Mouse (Mus musculus) cerebellum, adult 9-10 months (tissue): ENCODE measurements around the gene Sync.
A peak's percentile ranks its signal among the peaks of the same experiment; 100 is the strongest.

Experiments used
- DNase-seq: peaks from one replicate; pipeline ENCODE4 v3.0.0; 2022

Gene Sync

DNA sequence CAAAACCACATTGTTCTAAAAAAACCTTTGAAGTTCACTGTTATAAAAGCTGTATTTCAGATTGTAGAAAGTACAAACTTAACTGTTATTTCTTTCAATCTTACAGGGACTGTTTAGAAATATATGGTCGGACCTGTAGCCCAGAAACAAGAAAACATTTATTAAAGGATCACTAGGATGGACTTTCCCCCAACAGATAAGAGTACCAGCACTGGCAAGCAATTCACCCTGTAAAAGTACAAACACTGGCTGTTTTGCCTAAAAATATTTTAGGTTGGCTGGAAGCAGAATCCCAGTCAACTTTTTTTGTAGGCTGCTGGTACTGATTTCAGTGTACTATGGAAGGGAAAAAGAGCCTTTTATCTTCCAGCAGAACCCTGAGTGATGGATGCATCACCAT, 20.5 kb downstream of the Sync start:
- no peak for DNase-seq

DNA sequence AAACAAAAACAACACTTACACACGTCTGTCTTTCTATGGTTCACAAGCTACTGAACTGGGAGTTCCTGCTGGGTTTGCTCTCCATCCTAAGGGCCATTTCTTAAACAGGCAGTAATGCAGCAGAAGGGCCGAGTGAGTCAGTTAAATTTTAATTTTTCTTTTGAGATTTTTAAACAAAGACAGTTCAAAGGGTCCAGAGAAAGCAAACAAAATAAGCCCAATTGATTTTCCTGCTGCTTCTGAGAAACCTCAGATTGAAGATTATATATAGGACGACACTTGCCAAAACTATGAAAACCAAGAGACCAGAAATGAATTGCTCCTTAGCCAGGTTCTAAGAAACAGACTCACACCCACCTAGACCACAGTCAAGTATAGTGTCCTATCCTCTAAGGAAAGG, 26.5 kb downstream of the Sync start:
- no peak for DNase-seq

DNA sequence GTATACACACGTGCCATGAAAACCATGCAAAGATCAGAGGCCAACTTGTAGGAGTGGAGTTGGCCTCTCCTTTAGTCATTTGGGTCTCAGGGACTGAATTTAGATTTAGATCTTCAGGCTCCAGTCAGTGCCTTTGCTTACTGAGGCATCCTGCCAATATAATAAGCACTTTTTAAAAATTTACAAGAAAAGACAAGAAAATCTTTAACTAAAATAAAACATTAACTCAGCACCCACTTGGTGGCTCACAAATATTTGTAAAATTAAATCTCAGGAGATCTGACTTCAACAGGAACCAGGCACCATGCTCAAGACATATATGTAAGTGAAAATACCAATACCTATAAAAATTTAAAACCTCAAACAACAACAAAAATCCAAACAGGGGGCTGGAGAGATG, 33.5 kb downstream of the Sync start:
- no peak for DNase-seq

DNA sequence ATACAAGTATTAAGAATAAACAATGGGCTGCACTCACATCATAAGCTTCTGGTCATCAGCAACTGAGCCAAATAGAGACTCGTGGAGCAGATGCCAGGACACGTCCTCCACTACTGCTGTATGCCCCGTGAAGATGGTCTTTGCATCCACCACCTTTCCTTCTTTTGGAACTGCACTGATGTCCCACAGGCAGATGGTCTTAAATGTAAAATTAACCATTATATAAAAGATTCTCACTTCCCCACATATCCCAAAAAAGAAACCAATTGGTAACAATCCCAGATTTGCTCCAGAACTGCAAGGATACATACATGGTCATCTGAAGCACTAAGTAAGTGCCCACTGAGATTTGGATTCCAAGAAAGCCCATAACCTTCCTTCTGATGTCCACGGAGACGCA, 34.6 kb downstream of the Sync start:
- DNase-seq = no peak

DNA sequence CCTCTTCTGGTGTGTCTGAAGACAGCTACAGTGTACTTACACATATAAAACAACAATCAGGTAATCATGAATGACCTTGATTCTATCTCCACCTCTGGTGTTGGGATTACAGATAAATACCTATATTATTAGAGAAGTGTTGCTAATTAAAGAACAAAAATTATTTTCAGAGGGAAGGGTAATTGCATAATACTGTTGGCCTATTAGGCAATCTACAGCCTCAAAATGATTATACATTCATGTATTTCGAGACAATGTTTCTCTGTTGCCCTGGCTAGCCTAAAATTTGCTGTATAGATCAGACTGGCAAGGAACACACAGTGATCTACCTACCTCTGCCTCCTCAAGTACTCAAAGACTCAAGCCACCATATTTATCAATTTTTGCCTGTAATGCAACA, 36.1 kb downstream of the Sync start:
- DNase-seq = no peak

DNA sequence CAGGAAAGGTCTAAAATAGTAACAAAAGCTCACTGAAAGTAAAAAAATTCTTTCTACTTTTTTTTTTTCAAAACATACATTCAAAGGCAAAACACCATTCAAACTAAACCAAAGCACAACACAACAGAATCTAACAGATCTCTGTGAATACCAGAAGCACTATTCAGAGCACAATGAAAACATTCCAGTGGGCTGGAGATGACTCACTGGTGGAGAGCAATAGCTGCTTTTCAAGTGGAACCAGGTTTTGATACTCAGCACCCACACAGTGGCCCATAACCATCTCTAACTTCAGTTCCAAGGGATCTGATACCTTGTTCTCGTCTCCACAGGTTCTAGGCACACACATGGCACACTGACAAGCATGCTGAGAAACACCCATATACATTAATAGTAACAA, 37.3 kb downstream of the Sync start:
- DNase-seq = no peak

DNA sequence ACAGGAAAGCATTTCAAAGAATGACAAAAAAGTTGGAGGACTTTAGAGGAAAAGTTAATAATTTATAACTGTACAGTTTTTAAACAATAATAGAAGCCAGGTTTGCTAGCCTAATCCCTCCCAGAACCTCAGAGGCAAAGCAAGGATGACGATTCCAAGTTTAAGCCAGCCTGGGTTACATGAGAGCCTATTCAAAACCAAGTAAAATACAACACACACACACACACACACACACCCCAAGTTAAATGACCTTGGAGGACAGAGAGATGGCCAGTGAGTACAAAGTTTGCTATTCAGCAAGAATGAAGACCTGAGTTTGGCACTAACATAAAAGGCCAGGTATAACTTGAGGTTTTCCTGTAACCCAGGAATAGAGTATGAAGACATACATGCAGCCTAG, 38.8 kb downstream of the Sync start:
- no peak for DNase-seq

DNA sequence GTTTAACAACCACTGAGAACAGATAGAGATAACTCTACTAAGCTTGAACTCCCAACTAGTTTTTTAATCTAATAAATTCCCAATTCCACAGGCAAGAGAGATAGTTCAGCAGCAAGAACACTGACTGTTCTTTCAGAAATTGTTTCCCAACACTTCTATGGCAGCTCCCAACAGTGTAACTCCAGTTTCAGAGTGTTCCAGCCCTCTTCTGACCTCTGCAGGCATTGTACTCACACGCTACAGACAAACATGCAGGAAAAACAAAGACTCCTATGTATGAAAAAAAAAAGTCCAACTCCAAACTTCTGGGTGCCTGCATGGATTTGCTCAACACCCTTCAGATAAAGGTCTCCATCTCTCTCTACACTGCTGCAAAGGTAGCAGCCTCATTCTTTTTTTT, 45.4 kb downstream of the Sync start:
- no peak for DNase-seq

DNA sequence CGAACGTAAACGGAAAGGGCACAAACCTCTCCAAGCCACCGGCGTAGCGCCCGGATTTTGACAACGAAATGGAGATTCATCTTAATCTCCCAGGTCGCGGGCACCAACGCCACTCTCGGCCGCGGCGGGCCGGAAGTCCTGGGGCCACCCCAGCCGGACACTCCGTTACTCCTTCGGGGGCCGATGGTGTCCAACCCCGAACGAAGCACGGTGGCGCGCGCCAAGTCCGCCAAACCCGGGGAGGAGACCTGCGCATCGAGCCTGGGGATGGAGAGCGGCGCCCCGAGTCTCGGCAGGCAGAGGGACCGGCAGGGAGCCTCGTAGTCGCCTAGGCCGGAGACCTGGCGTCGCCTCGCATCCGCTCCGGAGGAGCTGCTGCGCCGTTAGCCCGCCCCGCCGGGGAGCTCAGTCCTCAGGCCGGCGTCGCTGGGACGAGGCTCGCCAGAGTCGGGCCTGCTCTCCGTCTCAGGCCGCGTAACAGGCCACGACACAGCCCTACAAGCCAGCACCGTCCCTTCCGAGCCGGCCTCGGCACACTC, 47.3 kb downstream of the Sync start:
- no peak for DNase-seq

DNA sequence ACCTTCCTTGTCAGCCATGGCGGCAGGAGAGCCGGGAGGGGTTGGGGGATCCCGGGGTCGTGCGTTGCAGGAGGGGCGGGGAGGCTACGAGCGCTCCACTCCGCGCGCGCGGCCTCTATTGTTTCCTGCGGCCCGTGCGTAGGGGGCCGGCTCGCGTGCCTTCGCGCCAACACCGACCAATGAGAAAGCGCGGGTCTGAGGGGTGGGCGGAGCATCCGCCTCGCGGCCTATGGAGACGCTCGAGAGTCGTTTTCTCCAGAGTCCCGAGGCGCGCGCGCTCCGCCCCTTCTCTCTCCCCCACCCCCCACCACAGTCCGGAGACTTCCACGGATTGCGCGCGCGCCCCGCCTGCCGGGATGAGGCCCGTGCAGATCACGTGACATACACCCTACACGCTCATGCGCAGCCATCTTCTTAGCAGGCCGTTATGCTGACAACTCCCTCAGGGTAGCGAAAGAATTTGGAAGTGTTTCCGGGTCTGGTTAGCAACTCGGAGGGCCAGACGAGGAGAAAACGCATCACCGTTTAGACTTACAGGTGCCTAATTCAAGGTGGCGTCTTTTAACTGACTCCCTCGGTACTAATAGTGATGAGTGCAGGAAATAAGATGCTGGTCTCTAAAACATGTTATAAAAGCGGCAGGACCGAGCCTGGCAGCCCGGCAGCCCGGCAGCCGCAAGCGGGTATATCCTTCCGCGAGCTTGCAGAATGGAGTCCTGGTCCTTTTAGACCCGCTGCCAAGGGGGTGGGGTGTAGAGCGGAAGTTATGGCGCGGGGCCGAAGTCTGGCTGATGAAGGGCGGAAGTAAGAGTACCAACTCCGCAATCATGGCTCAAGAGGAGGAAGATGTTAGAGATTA, 48.0 kb downstream of the Sync start, which contains the start of the genes Rbbp4 and Zbtb8os:
TSS of gene Rbbp4 (minus strand) at position 155 of the 859 bp plus-strand sequence.
TSS of gene Zbtb8os (plus strand) at position 480 of the 859 bp plus-strand sequence.
- DNase-seq = peak; percentile 98

DNA sequence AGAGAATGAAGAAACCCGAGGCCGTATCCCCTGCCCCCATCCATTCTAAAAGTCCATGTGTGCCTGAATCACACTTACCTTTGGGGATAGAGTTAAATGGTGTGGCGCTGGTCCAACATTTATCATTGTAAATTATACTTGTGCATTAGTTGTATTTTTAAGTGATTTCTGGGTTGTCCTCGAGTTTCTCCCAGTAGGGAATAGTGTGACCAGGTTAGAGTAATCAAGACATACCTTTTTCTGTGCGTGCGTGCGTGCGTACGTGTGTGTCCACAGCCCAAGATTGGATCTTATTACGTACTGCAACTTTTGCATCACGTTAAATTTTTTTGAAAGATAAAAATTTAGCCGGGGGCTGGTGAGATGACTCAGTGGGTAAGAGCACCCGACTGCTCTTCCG, 48.9 kb downstream of the Sync start:
- peak; percentile 74 for DNase-seq

DNA sequence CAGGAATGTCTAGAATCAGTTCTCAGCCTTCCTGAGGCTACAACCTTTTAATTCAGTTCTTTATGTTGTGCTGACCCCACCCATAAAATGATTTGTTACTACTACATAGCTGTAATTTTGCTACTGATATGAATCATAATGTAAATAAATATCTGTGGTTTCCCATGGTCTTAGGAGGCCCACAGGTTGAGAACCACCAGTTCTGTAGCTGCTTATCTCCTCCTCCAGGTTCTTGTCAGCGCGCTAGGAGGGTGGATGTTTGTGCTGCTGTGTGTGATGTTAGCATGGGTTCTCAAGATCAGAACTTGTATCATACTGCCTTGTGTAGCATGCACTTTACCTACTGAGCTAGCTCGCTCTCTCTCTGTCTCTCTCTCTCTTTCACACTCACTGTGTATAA, 52.3 kb downstream of the Sync start:
- no peak for DNase-seq

DNA sequence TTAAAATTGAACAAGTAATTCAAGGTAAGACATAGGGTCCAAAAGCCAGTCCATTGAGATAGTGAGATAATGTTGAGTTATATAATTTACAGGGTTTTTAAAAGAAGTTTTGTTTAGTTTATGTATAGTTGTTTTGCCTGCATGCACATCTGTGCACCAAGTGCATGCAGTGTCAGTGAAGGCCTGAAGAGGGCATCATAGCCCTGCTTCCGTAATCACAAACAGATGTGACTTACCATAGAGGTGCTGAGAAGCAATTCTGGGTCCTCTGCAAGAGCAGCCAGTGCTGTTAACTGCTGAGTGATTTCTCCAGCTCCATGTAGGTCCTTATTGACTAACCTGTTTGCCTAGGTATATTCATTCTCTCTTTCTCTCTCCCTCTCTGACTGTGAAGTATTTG, 54.5 kb downstream of the Sync start:
- DNase-seq = no peak

DNA sequence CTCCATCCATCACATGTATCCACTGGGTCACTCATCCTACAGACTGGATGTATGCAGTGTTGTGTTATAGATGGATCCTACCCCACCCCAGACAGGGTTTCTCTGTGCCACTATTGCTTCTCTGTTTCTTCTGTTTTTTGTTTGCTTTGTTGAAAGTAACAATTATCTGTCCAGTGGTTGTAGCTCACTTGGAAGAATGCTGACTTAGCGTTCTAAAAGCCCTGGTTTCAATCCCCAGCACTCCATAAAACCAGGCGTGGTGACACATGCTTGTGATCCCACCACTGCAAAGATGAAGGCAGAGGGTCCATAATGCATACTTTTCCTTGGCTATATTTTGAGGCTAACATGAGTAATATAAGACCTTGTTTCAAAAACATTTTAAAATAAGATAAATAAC, 55.3 kb downstream of the Sync start:
- DNase-seq = no peak

DNA sequence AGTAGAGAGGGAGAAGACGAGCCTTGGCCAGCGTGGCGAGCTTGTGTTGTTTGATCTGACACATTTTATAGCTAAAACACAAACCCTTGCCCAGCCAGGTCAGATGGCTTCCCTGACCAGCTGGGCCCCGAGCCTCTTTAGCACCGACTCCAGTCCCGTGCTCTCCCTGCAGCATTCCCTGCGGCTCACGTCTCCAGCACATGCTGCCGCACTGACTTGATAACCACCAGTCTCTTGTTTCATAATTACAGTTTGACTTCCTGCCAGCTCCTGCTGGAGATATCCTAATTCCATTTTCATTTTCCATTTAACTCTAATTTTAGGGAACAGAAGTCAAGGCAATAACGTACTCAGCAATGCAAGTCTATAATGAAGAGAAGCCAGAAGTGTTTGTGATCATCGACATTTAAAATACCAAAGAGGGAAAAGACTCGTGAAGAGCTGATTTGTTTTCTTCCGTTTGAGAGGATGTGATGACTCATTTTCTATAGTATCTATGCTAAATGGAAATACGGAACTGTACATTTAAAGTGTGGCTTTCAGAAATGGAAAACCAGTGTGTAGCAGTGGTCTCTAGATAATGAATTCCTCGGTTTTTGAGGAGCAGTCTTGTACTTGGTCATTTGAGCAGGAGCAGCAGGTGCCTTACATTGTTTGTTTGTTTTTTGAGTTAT, 59.2 kb downstream of the Sync start:
- no peak for DNase-seq

DNA sequence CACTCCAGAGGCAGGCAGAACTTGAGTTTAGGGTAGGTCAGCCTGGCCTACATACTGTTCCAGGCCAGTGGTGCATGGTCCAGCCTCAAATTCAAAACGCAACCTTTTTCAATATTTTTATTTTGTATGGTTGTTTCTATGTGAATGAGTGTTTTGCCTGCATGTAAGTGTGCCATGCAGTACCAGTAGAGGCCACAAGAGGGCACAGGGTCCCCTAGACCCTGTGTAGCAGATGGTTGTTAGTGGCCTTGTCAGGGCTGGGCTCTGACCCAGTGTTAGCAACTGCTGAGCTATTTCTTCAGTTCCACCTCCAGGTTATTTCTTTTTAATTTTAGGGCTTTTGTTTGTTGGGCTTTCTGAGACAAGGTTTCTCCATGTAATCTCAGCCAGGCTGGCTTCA, 63.2 kb downstream of the Sync start:
- DNase-seq = peak; percentile 84

DNA sequence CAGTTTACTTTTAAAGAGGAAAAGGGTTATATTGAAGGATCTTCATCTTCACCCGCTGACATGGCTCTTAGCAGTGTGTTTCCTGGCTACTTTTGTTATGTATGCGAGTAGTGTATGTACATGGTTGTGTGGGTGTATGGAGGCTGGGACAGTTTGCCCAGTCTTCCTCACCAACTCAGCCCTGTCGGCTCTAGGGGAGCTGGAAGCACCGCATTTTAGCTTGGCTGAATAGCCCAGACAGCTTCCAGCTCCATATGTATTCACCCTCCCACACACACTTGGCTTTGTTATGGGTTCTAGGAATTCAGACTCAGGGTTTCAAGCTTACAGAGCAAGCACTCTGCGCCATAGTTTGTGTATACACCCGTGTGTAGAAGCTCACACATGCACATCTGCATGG, 63.7 kb downstream of the Sync start:
- no peak for DNase-seq

DNA sequence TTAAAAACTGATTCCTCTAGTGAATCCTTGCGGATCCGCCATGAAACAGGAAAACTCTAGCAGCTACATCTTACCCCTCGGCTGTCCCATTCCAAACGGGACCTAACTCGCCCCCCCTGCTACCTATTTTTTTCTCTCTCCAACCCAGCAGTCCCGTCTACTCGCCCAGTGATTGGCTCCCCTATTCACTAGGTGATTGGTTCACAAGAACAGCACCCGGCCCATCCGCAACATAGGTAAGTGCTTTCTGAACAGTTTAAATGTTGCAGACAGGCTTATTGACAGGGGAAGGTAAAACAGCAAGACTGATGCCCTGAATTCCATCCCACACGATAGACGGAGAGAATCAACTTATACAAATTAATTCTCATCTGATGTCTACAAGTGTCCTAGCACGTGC, 65.8 kb downstream of the Sync start:
- DNase-seq = no peak

DNA sequence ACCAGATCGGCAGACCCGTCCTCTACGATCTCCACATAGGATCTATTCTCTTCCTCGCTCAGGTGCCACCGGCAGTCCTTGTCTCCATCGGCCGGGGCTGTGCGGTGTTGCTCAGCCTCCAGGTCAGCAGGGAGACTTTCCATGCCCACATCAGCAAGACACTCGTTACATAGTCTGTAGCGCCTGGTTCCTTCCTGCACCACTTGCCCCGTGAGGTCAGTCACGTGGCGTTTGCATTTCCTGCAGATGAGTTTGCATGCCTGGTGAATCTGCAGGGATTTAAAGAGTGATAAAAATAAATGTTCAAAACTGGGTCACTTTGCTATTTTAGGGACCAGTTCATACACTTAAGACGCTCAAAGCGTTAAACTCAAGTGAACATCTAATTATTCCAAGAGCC, 66.8 kb downstream of the Sync start:
- no peak for DNase-seq

DNA sequence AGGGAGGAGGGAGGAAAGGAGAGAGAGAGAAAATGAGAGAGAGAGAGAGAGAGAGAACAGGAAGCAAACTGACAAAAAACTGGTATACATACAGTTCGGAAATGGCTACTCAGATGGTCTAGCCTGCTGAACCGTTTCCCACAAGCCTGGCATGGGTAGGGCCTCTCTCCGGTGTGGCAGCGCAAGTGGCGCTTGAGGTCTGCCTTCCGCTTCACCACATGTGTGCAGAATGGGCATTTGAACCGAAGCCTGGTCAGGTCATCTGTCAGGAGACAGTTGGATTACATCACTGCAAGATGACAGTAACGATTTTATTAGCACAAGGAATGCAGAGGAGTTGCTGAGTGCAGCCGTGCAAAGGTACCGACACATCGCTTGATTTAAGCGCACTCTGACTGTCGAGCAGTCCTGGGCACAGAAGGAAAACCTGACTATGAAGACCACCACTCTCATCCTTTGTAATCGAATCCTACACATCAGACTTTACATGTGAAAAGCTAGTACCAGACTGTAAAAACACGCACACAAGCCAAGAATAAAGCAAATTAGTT, 70.3 kb downstream of the Sync start:
- no peak for DNase-seq
